Mouse (Mus musculus) forebrain, embryonic 11.5 days (tissue): ENCODE data around the gene Spred2. TPM values are rescaled to one million over a fixed set of nuclear protein-coding genes. Genes with fewer than 3 reads are reported as not detected.

ENCODE experiments used
- ATAC-seq: fragments of 200-750 bp; cut with Nextera tagmentation; replicated peaks from 2 replicates; pipeline ENCODE4 v1.8.0; 2017; ENCODE audit warnings: moderate TSS enrichment; ENCODE audit not compliant: low FRiP score
- DNase-seq: peaks from one replicate; pipeline ENCODE4 v3.0.0-alpha.2; 2017; ENCODE audit warnings: low spot score
- H3K27ac ChIP-seq: fragments of 300-500 bp; sonication (generic); 2 replicates; pipeline ENCODE4 v1.5.1; 2014; ENCODE audit warnings: low read depth, low read length
- H3K27me3 ChIP-seq: fragments of 300-500 bp; sonication (generic); 2 replicates; pipeline ENCODE4 v1.6.1; 2014; ENCODE audit warnings: mild to moderate bottlenecking, low read length, mixed read lengths; ENCODE audit not compliant: control insufficient read depth, insufficient read depth
- H3K36me3 ChIP-seq: fragments of 300-500 bp; sonication (generic); 2 replicates; pipeline ENCODE4 v1.6.1; 2014; ENCODE audit warnings: mild to moderate bottlenecking, low read length, moderate library complexity, mixed read lengths; ENCODE audit not compliant: control insufficient read depth, insufficient read depth
- H3K4me1 ChIP-seq: fragments of 300-500 bp; sonication (generic); replicated peaks from 2 replicates; pipeline ENCODE4 v1.6.1; 2014; ENCODE audit warnings: low read length, mixed read lengths; ENCODE audit not compliant: control insufficient read depth, insufficient read depth
- H3K4me2 ChIP-seq: fragments of 300-500 bp; sonication (generic); 2 replicates; pipeline ENCODE4 v1.6.1; 2014; ENCODE audit warnings: low read depth, mild to moderate bottlenecking, low read length, moderate library complexity, mixed read lengths; ENCODE audit not compliant: severe bottlenecking
- H3K4me3 ChIP-seq: fragments of 300-500 bp; sonication (generic); 2 replicates; pipeline ENCODE4 v1.5.1; 2014; ENCODE audit warnings: low read depth, low read length
- H3K9ac ChIP-seq: fragments of 300-500 bp; sonication (generic); 2 replicates; pipeline ENCODE4 v1.6.1; 2014; ENCODE audit warnings: low read length
- H3K9me3 ChIP-seq: fragments of 300-500 bp; sonication (generic); 2 replicates; pipeline ENCODE4 v1.6.1; 2016; ENCODE audit warnings: low read length, mixed read lengths; ENCODE audit not compliant: control insufficient read depth
- WGBS: fragments of 180-500 bp; shearing (Covaris S2); extraction: QIAGEN DNeasy Blood & Tissue Kit; methylation state at CpG from one replicate; pipeline ENCODE4 v1.1.7; 2014; 5-methylcytosine and 5-hydroxymethylcytosine counted together
- polyA plus RNA-seq: library from polyadenylated mRNA; unstranded; fragments of >200 nt; fragmentation: Nextera tagmentation; extraction: Ambion mirVana; gene quantifications from 2 replicates; pipeline ENCODE4 v1.2.1, GENCODE M21; 2014

The Spred2 gene
- polyA plus RNA-seq, 1 experiment from 2014 or later, result 7.7 TPM

- 25% methylated on average over 6 of the region's 6 CpGs for WGBS
- Histone ChIP-seq H3K27ac (no peak overlapping the region), H3K9ac (no peak overlapping the region), H3K4me1 (peaks cover 3% of the 10 kb centered on the region; the same call in 1 of the 2 replicates), H3K4me3 (no peak overlapping the region), H3K4me2 (no peak overlapping the region), H3K36me3 (no peaks in the 10 kb centered on the region), H3K9me3 (no peaks in the 10 kb centered on the region), H3K27me3 (no peaks in the 10 kb centered on the region)
- DNase-seq, result no peak
- no peak for ATAC-seq
Observed at GRCm38 (mm10) chr11:20041164-20041920, 117.2 kb downstream of the Spred2 start.

DNA sequence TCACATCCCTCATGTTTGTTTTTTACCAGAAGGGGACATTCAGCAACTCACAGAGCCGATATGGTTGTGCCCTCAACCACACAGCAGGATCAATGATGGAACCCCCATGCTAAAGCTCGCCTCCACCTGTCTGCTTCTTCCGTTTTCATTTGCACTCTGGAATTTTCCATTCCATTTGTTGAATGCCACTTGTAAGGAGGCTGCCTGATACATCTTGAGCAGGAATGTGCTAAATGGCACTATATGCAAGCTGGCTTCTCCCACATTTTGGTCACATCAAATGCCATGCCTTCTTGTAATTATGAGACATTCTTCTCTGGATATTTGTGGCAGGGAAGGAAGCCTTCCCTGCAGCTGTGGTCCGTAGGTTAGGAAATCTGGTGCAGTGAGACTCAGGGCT lies 117.9 kb downstream of the Spred2 start:
- Histone ChIP-seq H3K4me1 (peaks cover 3% of the 10 kb centered on the region; the same call in 1 of the 2 replicates), H3K36me3 (no peaks in the 10 kb centered on the region), H3K9me3 (no peaks in the 10 kb centered on the region), H3K9ac (no peak overlapping the region), H3K27me3 (no peaks in the 10 kb centered on the region), H3K4me3 (no peak overlapping the region), H3K27ac (no peak overlapping the region), H3K4me2 (no peak overlapping the region)
- ATAC-seq (no peak), DNase-seq (no peak)
- 71% methylated on average over 4 of the region's 4 CpGs for WGBS

DNA sequence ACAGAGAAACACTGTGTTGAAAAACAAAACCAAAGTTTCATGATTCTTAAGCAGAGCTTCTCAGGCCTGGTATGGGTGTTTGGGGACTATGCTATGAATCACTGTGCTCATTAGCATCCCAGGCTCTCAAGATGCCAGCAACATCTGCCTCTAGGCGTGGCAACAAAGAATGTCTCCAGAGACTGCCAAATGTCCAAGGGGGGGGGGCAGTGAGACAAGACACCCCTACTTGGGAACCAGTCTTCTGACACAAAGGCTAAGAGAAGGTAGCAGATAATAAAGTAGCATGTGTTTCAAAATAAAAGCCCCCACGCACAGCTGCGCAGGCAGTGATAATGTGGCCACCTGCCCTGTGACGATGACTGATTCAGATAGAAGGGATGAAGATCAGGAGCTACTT lies 119.1 kb downstream of the Spred2 start:
- Histone ChIP-seq H3K4me2 (no peak overlapping the region), H3K4me3 (no peak overlapping the region), H3K36me3 (no peaks in the 10 kb centered on the region), H3K27me3 (no peaks in the 10 kb centered on the region), H3K9me3 (no peaks in the 10 kb centered on the region), H3K9ac (no peak overlapping the region), H3K27ac (no peak overlapping the region), H3K4me1 (peaks cover 3% of the 10 kb centered on the region; the same call in 1 of the 2 replicates)
- no peak for DNase-seq
- no peak for ATAC-seq
- WGBS, result 86% methylated on average over 4 of the region's 4 CpGs

- no peak overlapping the region for H3K9ac ChIP-seq
- 58% methylated on average over 3 of the region's 3 CpGs for WGBS
- no peak for ATAC-seq
- no peaks in the 10 kb centered on the region for H3K36me3 ChIP-seq
- H3K27me3 ChIP-seq, result no peaks in the 10 kb centered on the region
- H3K4me3 ChIP-seq, result no peak overlapping the region
- H3K9me3 ChIP-seq, result no peaks in the 10 kb centered on the region
- DNase-seq, result no peak
- no peak overlapping the region for H3K4me2 ChIP-seq
- H3K27ac ChIP-seq, result no peak overlapping the region
- H3K4me1 ChIP-seq, result peaks cover 3% of the 10 kb centered on the region; the same call in 1 of the 2 replicates
Observed at GRCm38 (mm10) chr11:20045586-20045985, 121.4 kb downstream of the Spred2 start.

GRCm38 (mm10) chr11:20052814-20053536 lies 128.8 kb downstream of the Spred2 start:
- Histone ChIP-seq H3K4me1 (no peaks in the 10 kb centered on the region), H3K27ac (no peak overlapping the region), H3K9me3 (no peaks in the 10 kb centered on the region), H3K4me2 (no peak overlapping the region), H3K27me3 (no peaks in the 10 kb centered on the region), H3K9ac (no peak overlapping the region), H3K4me3 (no peak overlapping the region), H3K36me3 (no peaks in the 10 kb centered on the region)
- 63% methylated on average over 13 of the region's 13 CpGs for WGBS
- ATAC-seq (no peak), DNase-seq (no peak)

DNA sequence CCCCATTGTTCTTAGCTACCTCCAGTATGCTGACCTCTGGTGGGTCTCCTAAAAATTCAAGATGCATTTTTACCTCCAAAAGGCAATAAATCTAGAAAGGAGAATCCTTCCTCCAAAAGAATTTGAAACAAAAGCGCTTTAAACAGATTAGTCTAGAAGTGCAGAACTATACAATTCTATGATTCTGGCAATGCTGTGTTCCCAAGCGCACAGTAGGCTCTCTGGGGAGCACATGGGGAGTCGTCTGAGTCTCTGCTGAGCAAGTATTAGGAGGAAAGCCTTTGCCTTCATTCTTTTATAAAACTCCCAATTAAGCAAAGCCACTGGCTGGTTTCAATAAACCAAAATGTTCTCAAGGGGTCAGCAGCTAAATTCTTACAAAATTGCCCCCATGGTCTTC lies 129.8 kb downstream of the Spred2 start:
- no peak for ATAC-seq
- WGBS, result 74% methylated on average over 3 of the region's 3 CpGs

DNA sequence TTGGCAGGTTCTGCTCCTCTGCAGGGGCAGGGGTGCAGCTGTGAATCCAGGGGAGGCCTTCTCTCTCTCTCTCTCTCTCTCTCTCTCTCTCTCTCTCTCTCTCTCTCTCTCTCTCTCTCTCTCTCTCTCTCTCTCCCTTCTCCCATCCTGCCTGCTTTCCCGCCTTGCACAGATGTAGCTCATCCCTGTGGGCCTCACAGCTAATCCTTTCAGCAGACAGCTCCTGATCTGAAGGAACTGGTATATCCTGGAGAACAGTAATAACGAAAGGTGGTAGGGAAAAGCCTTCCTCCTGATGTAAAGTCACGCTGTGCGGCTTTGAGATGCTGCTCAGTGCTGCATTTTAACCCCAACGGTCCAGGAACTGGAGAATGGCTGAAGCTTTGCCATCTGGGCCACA lies 130.4 kb downstream of the Spred2 start:
- no peak overlapping the region for H3K27ac ChIP-seq
- H3K4me1 ChIP-seq, result no peaks in the 10 kb centered on the region
- ATAC-seq (no peak), DNase-seq (no peak)
- H3K27me3 ChIP-seq, result no peaks in the 10 kb centered on the region
- H3K36me3 ChIP-seq, result no peaks in the 10 kb centered on the region
- no peak overlapping the region for H3K4me2 ChIP-seq
- WGBS, result 44% methylated on average over 5 of the region's 5 CpGs
- H3K9ac ChIP-seq, result no peak overlapping the region
- H3K4me3 ChIP-seq, result no peak overlapping the region
- H3K9me3 ChIP-seq, result no peaks in the 10 kb centered on the region

More for the DNA sequence above, 129.8 kb downstream of the Spred2 start:
- H3K36me3 ChIP-seq, result no peaks in the 10 kb centered on the region
- no peaks in the 10 kb centered on the region for H3K9me3 ChIP-seq
- no peak overlapping the region for H3K9ac ChIP-seq
- no peak overlapping the region for H3K4me2 ChIP-seq
- H3K4me1 ChIP-seq, result no peaks in the 10 kb centered on the region
- DNase-seq, result no peak
- no peaks in the 10 kb centered on the region for H3K27me3 ChIP-seq
- no peak overlapping the region for H3K4me3 ChIP-seq
- H3K27ac ChIP-seq, result no peak overlapping the region

GRCm38 (mm10) chr11:20056168-20056567 lies 132.0 kb downstream of the Spred2 start:
- no peaks in the 10 kb centered on the region for H3K4me1 ChIP-seq
- no peak overlapping the region for H3K4me2 ChIP-seq
- no peak overlapping the region for H3K9ac ChIP-seq
- no peak overlapping the region for H3K4me3 ChIP-seq
- ATAC-seq, result no peak
- no peak for DNase-seq
- no peaks in the 10 kb centered on the region for H3K9me3 ChIP-seq
- H3K27me3 ChIP-seq, result no peaks in the 10 kb centered on the region
- no peaks in the 10 kb centered on the region; the same call in 1 of the 2 replicates for H3K36me3 ChIP-seq
- no peak overlapping the region for H3K27ac ChIP-seq
- 81% methylated on average over 1 of the region's 1 CpGs for WGBS
